Mouse (Mus musculus) cerebellum, postnatal 10 days (tissue): ENCODE results near the gene Fcrls.

Experiments used
- DNase-seq, 2 experiments: peaks; one replicate each; pipeline ENCODE4 v3.0.0; 2021; ENCODE audit warnings: mixed read lengths in 2 of 2

Gene Fcrls

GRCm38 (mm10) chr3:87263436-87263835 is at the start of gene Fcrls:
TSS of gene Fcrls (minus strand) at chr3:87263738.
- DNase-seq = no peak

GRCm38 (mm10) chr3:87309922-87310321 is 46.4 kb upstream of the Fcrls start:
- DNase-seq = no peak

GRCm38 (mm10) chr3:87299901-87300300 is 36.4 kb upstream of the Fcrls start:
- DNase-seq = no peak

DNA sequence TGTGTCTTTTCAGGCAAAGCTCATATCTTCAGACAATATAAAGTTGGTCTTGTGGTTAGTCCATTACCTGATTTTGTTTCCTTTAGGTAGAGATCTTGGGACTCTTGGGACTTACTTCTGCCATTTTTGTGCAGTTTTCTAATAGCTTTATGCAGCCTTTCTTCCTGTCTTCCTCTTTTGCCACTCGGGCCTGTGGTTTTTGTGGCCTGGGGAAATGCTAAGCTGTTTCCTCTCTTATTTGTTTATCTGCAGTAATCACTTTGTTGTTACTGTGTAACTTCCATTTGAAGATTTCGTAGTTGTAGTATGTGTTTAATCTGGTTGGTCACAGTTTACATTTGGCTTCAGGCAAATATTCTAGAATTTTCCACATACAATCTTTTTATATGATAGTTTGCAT is 10.8 kb upstream of the Fcrls start:
- no peak for DNase-seq

DNA sequence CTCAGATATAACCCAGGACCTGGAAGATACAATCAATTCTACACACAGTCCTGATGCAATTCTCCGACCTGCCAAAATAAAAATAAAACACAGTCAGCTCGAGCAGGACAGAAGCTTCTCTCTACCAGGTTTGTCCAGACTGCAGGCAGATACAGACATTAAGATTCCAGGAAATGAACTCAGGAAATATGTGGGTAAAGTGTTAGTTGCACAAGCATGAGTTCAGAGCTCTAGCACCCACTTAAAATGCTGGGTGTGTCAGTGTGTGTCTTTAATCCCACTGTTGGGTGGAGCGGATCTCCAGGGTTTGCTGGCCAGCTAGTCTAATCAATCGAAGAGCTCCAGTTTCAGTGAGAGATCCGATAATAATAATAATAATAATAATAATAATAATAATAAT is 3.0 kb upstream of the Fcrls start:
- no peak for DNase-seq

GRCm38 (mm10) chr3:87255239-87255638 is 8.3 kb downstream of the Fcrls start:
- no peak for DNase-seq

DNA sequence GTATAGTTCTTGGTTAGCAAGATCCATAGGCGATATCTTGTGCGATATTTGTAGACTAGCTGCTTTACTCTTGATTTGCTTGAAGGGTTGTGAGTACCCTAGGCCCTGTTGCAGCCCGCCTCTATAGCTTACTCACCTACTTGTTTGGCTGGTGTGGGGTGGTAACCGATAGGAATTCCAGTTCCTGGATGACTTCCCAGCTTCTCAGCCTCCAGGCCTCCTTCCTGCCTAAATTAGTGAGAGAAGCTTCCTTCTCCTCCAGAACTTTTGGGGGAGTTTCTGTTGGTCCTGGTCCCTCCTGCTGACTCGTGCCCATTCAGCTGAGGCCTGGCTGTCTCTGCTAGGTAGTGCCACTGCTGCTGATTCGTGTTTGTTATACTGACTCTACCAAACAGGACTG is 14.0 kb downstream of the Fcrls start:
- DNase-seq = no peak

GRCm38 (mm10) chr3:87247292-87247691 is 16.2 kb downstream of the Fcrls start:
- no peak for DNase-seq

DNA sequence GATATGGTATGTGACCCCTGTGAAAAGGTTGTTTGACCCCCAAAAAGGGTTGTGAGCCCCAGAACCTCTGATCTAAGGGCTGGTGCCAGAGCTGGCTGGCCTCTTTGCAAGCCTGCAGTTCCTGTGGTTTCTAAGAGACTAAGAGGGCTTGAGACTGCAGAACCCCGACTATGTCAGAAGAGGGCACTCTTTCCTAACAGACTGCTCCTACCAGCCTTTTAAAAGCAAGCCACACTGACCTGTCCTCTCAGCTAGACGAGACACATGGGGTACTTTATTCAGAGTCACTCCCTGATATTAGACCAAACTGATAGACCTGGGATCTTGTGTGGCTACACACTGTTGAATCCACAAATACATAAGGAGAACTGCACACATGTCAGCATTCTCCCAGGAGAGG is 19.9 kb downstream of the Fcrls start:
- DNase-seq = peak; percentile 60 to 73

DNA sequence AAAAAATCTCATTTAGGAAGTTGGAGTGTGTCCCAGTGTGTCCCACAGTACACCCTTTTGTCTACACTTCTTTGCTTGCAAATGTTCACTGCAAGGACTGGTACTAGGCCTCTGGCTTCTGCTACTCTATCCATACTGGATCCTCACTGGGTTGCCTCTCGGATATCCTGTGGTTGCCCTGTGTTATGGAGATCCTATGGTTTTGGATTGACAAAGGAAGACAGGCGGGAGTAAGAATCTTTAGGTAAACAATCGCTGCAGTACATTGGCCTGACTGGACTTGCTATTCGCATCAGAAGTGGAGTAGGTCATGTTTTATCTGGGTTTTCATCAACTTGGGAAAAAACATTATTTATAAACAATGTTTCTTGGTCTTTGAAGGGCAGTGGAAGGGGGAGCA is 22.6 kb downstream of the Fcrls start:
- DNase-seq = no peak

DNA sequence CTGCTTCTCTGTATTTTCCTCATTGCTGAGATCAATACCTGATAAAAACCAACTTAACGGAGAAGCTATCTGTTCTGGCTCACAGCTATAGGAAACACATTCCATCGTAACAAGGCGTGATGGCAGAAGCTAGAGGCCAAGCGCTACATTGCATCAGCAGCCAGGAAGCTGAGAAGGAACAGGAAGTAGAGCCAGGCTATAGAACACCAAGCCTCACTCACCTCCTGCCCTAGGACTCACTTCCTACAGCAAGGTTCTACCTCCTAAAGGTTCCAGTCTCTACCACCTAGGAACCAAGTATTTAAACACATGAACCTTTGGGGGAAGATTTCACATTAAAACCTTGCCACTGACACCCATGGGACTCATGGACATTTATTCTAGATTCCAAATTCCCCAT is 39.9 kb downstream of the Fcrls start:
- no peak for DNase-seq

DNA sequence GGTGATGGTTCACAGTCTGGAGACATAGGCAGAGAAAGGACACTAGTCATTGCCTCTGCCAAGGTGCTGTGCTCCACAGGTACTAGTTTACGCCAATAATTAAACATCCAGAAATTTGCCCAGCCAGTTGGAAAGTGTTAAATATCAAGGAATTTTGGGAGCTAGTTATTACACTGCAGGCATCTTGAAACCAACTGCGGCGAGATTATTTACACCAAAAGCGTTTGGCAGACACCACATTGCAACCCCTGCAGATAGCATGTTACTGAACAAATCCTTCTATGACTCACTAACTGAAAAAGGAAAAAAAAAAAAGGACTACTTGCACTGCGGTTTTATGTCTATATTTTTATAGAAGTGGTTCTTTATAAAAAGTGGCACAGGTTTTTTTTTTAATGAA is 41.2 kb downstream of the Fcrls start:
- peak; percentile 16 to 33 for DNase-seq

DNA sequence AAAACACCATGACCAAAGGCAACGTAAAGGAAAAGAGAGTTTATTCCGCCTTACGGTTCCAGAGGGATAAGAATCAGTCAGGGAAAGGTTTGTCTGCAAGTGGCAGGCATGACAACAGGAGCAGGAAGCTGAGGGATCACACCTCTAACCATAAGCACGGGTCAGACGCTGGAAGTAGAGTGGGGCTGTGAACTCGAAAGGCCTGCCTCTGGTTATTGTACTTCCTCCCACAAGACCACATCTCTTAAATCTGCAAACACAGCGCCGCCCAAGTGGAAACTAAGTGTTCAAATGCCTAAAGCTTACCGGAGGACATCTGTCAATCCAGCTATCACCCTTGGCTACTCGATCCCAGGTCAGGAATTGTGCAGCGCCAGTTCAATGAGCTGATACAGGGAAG is 48.4 kb downstream of the Fcrls start:
- no peak for DNase-seq

GRCm38 (mm10) chr3:87214221-87214864 is 49.2 kb downstream of the Fcrls start:
- no peak for DNase-seq

DNA sequence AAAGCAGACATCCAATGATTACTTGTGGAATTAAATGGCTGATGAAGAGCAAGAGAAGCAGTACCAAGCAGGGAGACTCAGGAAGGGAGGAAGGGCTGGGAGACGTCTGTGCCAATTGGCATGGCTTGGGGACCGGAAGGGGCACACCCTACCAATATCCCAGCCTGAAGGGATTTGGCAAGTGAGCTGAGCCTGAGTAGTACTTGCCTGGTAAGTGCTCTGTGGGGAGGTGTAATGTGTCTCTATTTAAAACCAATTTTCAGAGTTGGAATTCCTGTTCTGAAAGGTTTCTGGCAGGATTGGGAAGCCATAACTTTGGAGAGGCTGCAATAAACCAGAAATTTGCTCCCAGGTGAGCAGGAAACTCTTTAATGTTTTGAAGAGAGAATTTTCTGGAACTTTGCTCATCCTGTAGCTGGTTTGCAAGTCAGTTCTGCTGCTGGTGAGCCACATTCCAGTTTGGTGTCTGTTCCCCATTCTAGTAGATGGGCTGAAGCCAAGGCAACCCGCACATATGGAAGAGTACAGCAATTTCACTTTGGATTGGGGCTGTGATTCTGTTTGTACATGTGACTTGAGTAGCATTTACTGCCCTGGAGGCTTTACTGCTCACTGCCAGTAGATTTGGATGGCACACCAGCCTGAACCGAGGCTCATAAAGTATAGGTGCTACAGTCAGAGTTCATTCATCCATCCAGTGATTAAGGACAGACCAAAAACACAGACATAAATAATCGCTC is 57.0 kb downstream of the Fcrls start:
- DNase-seq = no peak
